Mouse (Mus musculus) G1E (cell line): ENCODE results near the gene Fam104a. TPM values are rescaled to one million over a fixed set of nuclear protein-coding genes. Genes with fewer than 3 reads are reported as not detected.

Experiments
- ATAC-seq: 2 replicates; pipeline ENCODE4 v1.8.0; 2016; ENCODE audit warnings: mild to moderate bottlenecking; ENCODE audit not compliant: insufficient number of reproducible peaks, poor library complexity, low FRiP score, severe bottlenecking; ENCODE audit errors: extremely low read depth
- DNase-seq: peaks from one replicate; pipeline ENCODE4 v3.0.0; 2012; ENCODE audit warnings: low spot score
- H3K27me3 ChIP-seq: 2 replicates; pipeline ENCODE4 v1.6.1; 2012; ENCODE audit warnings: mild to moderate bottlenecking, low read length, inconsistent platforms; ENCODE audit not compliant: insufficient read depth
- H3K36me3 ChIP-seq: replicated peaks from 2 replicates; pipeline ENCODE3; 2012; ENCODE audit warnings: mild to moderate bottlenecking, inconsistent platforms
- H3K4me1 ChIP-seq: 2 replicates; pipeline ENCODE4 v1.6.1; 2012; ENCODE audit warnings: low read depth, low read length, inconsistent platforms, mixed read lengths; ENCODE audit not compliant: insufficient read depth
- H3K4me3 ChIP-seq: 2 replicates; pipeline ENCODE4 v1.5.1; 2012; ENCODE audit warnings: low read depth, mild to moderate bottlenecking, inconsistent platforms, low read length, moderate library complexity, mixed read lengths
- H3K9me3 ChIP-seq: replicated peaks from 2 replicates; pipeline ENCODE4 v1.6.1; 2012; ENCODE audit warnings: inconsistent platforms
- CTCF ChIP-seq: IDR thresholded peaks from 2 replicates; pipeline ENCODE4 v1.5.1; 2012; ENCODE audit warnings: low read depth, low read length, inconsistent platforms, mixed read lengths
- GATA1 ChIP-seq: IDR thresholded peaks from 2 replicates; pipeline ENCODE4 v1.6.1; 2012; ENCODE audit warnings: borderline replicate concordance, low read length, inconsistent platforms, mixed read lengths
- GATA2 ChIP-seq: IDR thresholded peaks from 2 replicates; pipeline ENCODE4 v1.6.1; 2012; ENCODE audit warnings: low read depth, low read length, inconsistent platforms, borderline replicate concordance
- POLR2AphosphoS5 ChIP-seq: IDR thresholded peaks from 2 replicates; pipeline ENCODE4 v1.6.1; 2012; ENCODE audit warnings: low read depth, low read length, inconsistent platforms; ENCODE audit not compliant: insufficient replicate concordance
- TAL1 ChIP-seq: conservative IDR thresholded peaks from 2 replicates; pipeline ENCODE4 v1.6.1; 2012; ENCODE audit warnings: low read depth, low read length, inconsistent platforms, mixed read lengths
- polyA plus RNA-seq: library from polyadenylated mRNA; stranded (reverse); fragments of >175 nt; gene quantifications from 2 replicates; pipeline ENCODE4 v1.2.3, GENCODE M21; 2012
- total RNA-seq, 2 experiments: library from RNA; stranded (forward) in 1 of 2; stranded (reverse) in 1 of 2; fragments of 200-1000 nt in 1 of 2; fragments of >200 nt in 1 of 2; fragmentation: Nextera tagmentation in 1 of 2; gene quantifications; 2 replicates each; pipeline ENCODE4 v1.2.3; 2014 to 2017

The Fam104a gene
- total and polyA plus RNA-seq, 3 experiments, result 35.9 to 111 (median 43.8) TPM

DNA sequence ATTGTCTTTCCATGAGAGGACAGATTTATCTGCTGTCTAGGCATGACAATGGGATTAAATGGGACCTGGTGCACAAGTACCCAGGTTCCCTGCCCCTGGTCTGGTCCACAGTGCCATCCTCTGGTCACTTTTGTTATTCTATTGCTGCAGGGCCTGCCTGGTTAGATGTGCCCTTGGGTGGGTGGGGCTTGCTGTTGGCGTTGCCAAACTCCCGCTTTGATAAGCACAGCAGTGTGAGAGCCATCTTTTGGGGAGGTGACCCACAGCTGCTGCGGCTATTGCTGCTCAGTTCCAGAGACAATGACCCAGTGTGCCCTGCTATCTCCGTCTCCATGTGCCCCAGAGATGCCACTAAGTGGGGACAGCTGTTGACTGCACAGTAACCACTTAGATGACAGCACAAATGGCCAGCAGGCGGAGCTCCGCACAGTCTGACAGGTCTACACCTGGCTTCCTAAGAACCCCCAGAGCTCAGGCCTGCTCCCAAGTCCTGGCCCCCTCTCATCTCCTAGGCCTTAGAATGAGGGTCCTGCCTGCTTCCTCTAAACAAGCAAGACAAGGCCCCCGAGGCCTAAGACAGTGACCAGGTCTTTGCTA lies 31.2 kb upstream of the Fam104a start:
- peaks cover 3% of the 10 kb centered on the region; the same call in 1 of the 2 replicates for H3K4me1 ChIP-seq
- ATAC-seq (peak; percentile 22; the same call in 1 of the 2 replicates), DNase-seq (no peak)
- no peak overlapping the region for H3K4me3 ChIP-seq
- H3K27me3 ChIP-seq, result peaks cover 10% of the 10 kb centered on the region
- H3K36me3 ChIP-seq, result no peaks in the 10 kb centered on the region
- H3K9me3 ChIP-seq, result no peaks in the 10 kb centered on the region
- TF ChIP-seq TAL1 (no peak), CTCF (no peak), GATA1 (no peak), POLR2AphosphoS5 (no peak), GATA2 (no peak)

DNA sequence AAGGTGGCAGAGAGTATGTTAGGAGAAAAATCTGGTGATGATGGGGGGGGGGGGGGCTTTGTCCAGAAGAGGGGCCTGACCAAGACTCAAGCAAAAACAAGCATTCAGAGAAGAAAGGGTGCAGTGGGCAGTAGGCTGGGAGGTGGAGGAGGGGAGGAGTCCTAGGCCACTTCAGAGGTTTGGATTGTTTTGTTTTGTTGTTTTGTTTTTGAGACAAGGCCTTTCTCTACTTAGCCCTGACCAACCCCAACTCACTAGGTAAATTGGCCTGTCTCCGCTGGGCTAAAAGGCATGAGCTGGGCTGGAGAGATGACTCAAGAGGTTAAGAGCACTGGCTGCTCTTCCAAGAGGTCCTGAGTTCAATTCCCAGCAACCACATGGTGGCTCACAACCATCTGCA lies 27.1 kb upstream of the Fam104a start:
- Histone ChIP-seq H3K9me3 (no peaks in the 10 kb centered on the region), H3K4me1 (no peaks in the 10 kb centered on the region; the same call in 1 of the 2 replicates), H3K4me3 (no peak overlapping the region), H3K27me3 (no peaks in the 10 kb centered on the region; the same call in 1 of the 2 replicates), H3K36me3 (no peaks in the 10 kb centered on the region)
- ATAC-seq (no peak), DNase-seq (no peak)
- TF ChIP-seq GATA1, result no peak
- no peak for TF ChIP-seq POLR2AphosphoS5
- no peak for TF ChIP-seq TAL1
- no peak for TF ChIP-seq GATA2
- no peak for TF ChIP-seq CTCF

- no peak for TF ChIP-seq TAL1
- TF ChIP-seq GATA1, result no peak
- TF ChIP-seq GATA2, result no peak
- no peak for TF ChIP-seq POLR2AphosphoS5
- no peak for TF ChIP-seq CTCF
- H3K27me3 ChIP-seq, result no peaks in the 10 kb centered on the region
- DNase-seq (no peak), ATAC-seq (no peak)
- H3K4me3 ChIP-seq, result no peak overlapping the region
- no peaks in the 10 kb centered on the region for H3K36me3 ChIP-seq
- no peaks in the 10 kb centered on the region; the same call in 1 of the 2 replicates for H3K4me1 ChIP-seq
- no peaks in the 10 kb centered on the region for H3K9me3 ChIP-seq
Observed at GRCm38 (mm10) chr11:113710257-113710777, 26.4 kb upstream of the Fam104a start.

DNA sequence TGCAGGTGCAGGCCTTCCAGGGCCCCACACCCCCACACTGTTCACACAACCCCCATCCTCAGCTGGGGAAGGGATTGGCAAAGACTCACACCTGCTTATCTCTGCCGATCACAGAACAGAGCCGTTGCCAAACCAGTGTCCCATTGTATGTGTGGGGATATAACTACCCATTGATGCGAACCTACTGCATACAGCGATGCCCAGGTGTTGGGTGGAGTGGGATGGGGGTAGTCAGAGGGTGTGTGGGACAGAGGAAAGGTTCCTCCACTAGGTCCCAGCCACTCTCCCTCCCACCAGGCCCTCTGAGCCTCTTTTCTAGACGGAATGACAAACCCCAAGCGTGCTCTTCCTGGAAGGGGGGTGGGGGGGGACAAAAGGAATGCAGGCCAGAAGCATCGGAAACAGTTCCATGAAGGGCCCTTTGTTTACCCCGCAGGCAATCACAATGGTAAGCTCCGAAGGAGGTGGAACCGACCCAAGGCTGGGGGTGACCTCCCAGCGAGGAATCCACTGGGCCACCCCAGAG lies 25.8 kb upstream of the Fam104a start, which contains the start of gene Cpsf4l:
Gene Cpsf4l (minus strand): TSS at position 287 of the 526 bp plus-strand sequence.
- Histone ChIP-seq H3K4me1 (no peaks in the 10 kb centered on the region), H3K4me3 (no peak within 1 kb of the TSS), H3K27me3 (no peaks in the 10 kb centered on the region), H3K9me3 (no peaks in the 10 kb centered on the region), H3K36me3 (no peaks in the 10 kb centered on the region)
- DNase-seq (no peak), ATAC-seq (no peak)
- no peak for TF ChIP-seq GATA2
- TF ChIP-seq CTCF, result no peak
- TF ChIP-seq TAL1, result no peak
- TF ChIP-seq GATA1, result no peak
- no peak for TF ChIP-seq POLR2AphosphoS5

GRCm38 (mm10) chr11:113709272-113709671 lies 25.3 kb upstream of the Fam104a start:
- ATAC-seq (no peak), DNase-seq (no peak)
- H3K9me3 ChIP-seq, result no peaks in the 10 kb centered on the region
- H3K4me3 ChIP-seq, result no peak overlapping the region
- H3K36me3 ChIP-seq, result no peaks in the 10 kb centered on the region
- TF ChIP-seq GATA1, result no peak
- TF ChIP-seq POLR2AphosphoS5, result no peak
- no peak for TF ChIP-seq CTCF
- TF ChIP-seq TAL1, result no peak
- no peak for TF ChIP-seq GATA2
- no peaks in the 10 kb centered on the region for H3K4me1 ChIP-seq
- H3K27me3 ChIP-seq, result no peaks in the 10 kb centered on the region

DNA sequence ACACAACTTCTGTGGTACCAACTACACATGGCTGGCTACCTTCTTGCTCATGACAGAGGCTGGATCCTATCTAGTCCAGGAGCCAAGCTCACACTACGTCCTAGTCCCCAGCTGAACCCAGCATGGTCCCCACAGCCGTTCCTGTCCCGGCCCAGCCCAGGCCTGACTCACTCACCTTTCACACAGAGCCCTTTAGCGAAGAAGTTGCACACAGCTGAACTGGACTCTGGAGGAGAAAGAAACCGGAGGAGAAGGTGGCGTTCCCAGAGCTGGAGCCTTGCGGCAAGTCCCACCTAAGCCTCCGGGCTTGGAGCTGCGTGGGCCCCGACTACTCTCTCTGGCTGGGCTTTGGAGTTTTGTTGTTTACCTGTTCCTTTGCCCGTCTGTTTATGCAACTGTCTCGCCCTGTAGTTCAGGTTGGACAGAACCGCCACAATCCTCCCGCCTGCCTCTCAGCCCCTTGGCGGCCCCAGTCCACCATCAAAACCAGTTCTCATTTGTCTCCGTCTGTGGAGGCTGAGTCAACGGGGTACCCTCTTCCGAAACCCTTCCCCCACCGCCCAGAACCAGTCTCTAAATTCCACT lies 24.8 kb upstream of the Fam104a start:
- Histone ChIP-seq H3K9me3 (no peaks in the 10 kb centered on the region), H3K27me3 (no peaks in the 10 kb centered on the region), H3K36me3 (no peaks in the 10 kb centered on the region), H3K4me3 (no peak overlapping the region), H3K4me1 (peaks cover 3% of the 10 kb centered on the region; the same call in 1 of the 2 replicates)
- ATAC-seq, result no peak
- DNase-seq, result no peak
- TF ChIP-seq GATA2, result no peak
- no peak for TF ChIP-seq GATA1
- TF ChIP-seq TAL1, result no peak
- no peak for TF ChIP-seq CTCF
- TF ChIP-seq POLR2AphosphoS5, result no peak
